Mouse (Mus musculus) olfactory bulb, adult 2 months (tissue): ENCODE measurements around the gene Mtfp1.

ENCODE experiments used
- CTCF ChIP-seq: fragments of 200-500 bp; IDR thresholded peaks from 2 replicates; pipeline ENCODE4 v1.5.1; 2012; ENCODE audit warnings: low read depth, mild to moderate bottlenecking, low read length, moderate library complexity; ENCODE audit not compliant: insufficient read depth
- POLR2A ChIP-seq: fragments of 200-500 bp; IDR thresholded peaks from 2 replicates; pipeline ENCODE4 v1.6.1; 2012; ENCODE audit warnings: mild to moderate bottlenecking, low read depth, low read length, moderate library complexity; ENCODE audit not compliant: insufficient read depth

GRCm38 (mm10) chr11:4086246-4086645, 9.0 kb downstream of the Mtfp1 start:
- TF ChIP-seq CTCF: no peak
- TF ChIP-seq POLR2A: no peak
